Mouse (Mus musculus) heart, adult 2 months (tissue): ENCODE measurements at regions not wholly inside any gene's neighbourhood (a gene's known extent, or its start where the extent isn't known, plus 50 kb on each side); places are given as distances from the start of the nearest gene placed in this dataset.

Source experiments
- CTCF ChIP-seq: fragments of 200-600 bp; IDR thresholded peaks from 2 replicates; pipeline ENCODE4 v1.8.1; 2022; ENCODE audit warnings: antibody characterized with exemption, mild to moderate bottlenecking, moderate library complexity
- EP300 ChIP-seq: fragments of 200-500 bp; IDR thresholded peaks from 2 replicates; pipeline ENCODE4 v1.6.1; 2011; ENCODE audit warnings: low read depth, low read length, control low read depth; ENCODE audit not compliant: insufficient read depth

- TF ChIP-seq CTCF (no peak), EP300 (no peak)
These were observed 163.8 kb downstream of the 3110018I06Rik start for GRCm38 (mm10) chr12:107652126-107652728.
